Mouse (Mus musculus) cerebral cortex, adult 2 months (tissue): Measurements from ENCODE around the gene Jakmip3.

Experiments used
- WGBS: fragments of 180-500 bp; shearing (Covaris S2); methylation state at CpG from one replicate; pipeline ENCODE4 v1.1.7; 2018; 5-methylcytosine and 5-hydroxymethylcytosine counted together

The Jakmip3 gene

GRCm38 (mm10) chr7:139063406-139063805 is 122.9 kb downstream of the Jakmip3 start:
- WGBS: 62% methylated on average over 4 of the region's 4 CpGs

GRCm38 (mm10) chr7:139068182-139068623 is 127.7 kb downstream of the Jakmip3 start:
- WGBS: 1% methylated on average over 2 of the region's 2 CpGs

GRCm38 (mm10) chr7:139074189-139074588 is 133.7 kb downstream of the Jakmip3 start:
- 66% methylated on average over 6 of the region's 6 CpGs for WGBS

- 65% methylated on average over 14 of the region's 14 CpGs for WGBS
These were observed 134.7 kb downstream of the Jakmip3 start for GRCm38 (mm10) chr7:139075054-139075794.

GRCm38 (mm10) chr7:139077283-139077682 is 136.8 kb downstream of the Jakmip3 start:
- 42% methylated on average over 7 of the region's 7 CpGs for WGBS

- 30% methylated on average over 6 of the region's 6 CpGs for WGBS
These were observed 137.7 kb downstream of the Jakmip3 start for GRCm38 (mm10) chr7:139078181-139078580.

GRCm38 (mm10) chr7:139079141-139079540 is 138.6 kb downstream of the Jakmip3 start:
- WGBS: 82% methylated on average over 7 of the region's 7 CpGs

GRCm38 (mm10) chr7:139080714-139081113 is 140.2 kb downstream of the Jakmip3 start:
- 67% methylated on average over 4 of the region's 4 CpGs for WGBS

GRCm38 (mm10) chr7:139081158-139081557 is 140.6 kb downstream of the Jakmip3 start:
- WGBS: 43% methylated on average over 5 of the region's 5 CpGs

GRCm38 (mm10) chr7:139082281-139082680 is 141.8 kb downstream of the Jakmip3 start:
- 69% methylated on average over 8 of the region's 8 CpGs for WGBS

GRCm38 (mm10) chr7:139084316-139084715 is 143.8 kb downstream of the Jakmip3 start:
- WGBS: 62% methylated on average over 1 of the region's 1 CpGs

- WGBS: 5% methylated on average over 32 of the region's 32 CpGs
These were observed 145.2 kb downstream of the Jakmip3 start, which contains the start of gene Dpysl4 for GRCm38 (mm10) chr7:139085629-139086194. Gene Dpysl4 (plus strand): TSS chr7:139086001.

GRCm38 (mm10) chr7:139086195-139087158 is 145.9 kb downstream of the Jakmip3 start:
- 3% methylated on average over 61 of the region's 61 CpGs for WGBS

- 36% methylated on average over 2 of the region's 2 CpGs for WGBS
These were observed 147.3 kb downstream of the Jakmip3 start for GRCm38 (mm10) chr7:139087801-139088200.

GRCm38 (mm10) chr7:139089892-139090874 is 149.7 kb downstream of the Jakmip3 start:
- WGBS: 61% methylated on average over 12 of the region's 12 CpGs

GRCm38 (mm10) chr7:139091681-139092080 is 151.2 kb downstream of the Jakmip3 start:
- WGBS: 91% methylated on average over 9 of the region's 9 CpGs

- WGBS: 95% methylated on average over 5 of the region's 5 CpGs
These were observed 152.1 kb downstream of the Jakmip3 start for GRCm38 (mm10) chr7:139092676-139093075.

GRCm38 (mm10) chr7:139093124-139093523 is 152.6 kb downstream of the Jakmip3 start:
- WGBS: 58% methylated on average over 5 of the region's 5 CpGs

GRCm38 (mm10) chr7:139093781-139094180 is 153.3 kb downstream of the Jakmip3 start:
- WGBS: 76% methylated on average over 7 of the region's 7 CpGs

GRCm38 (mm10) chr7:139094761-139095160 is 154.2 kb downstream of the Jakmip3 start:
- WGBS: 83% methylated on average over 6 of the region's 6 CpGs

GRCm38 (mm10) chr7:139095282-139095681 is 154.8 kb downstream of the Jakmip3 start:
- WGBS: 91% methylated on average over 7 of the region's 7 CpGs
